Mouse (Mus musculus): ENCODE measurements around the gene Tnip1. TPM values are rescaled to one million over a fixed set of nuclear protein-coding genes. Genes with fewer than 3 reads are reported as not detected.

Tnip1 gene
- total and polyA plus RNA-seq, 3 experiments = 36.1 to 137 (median 67.8) TPM

GRCm38 (mm10) chr11:54976351-54976750, 13.6 kb upstream of the Tnip1 start:
- no peak overlapping the region for H3K4me2 ChIP-seq (ENCODE audit: insufficient read depth, low read depth, poor library complexity, severe bottlenecking)
- no peak for DNase-seq (ENCODE audit: extremely low read depth)
- in situ Hi-C loops (cut with MboI; ENCODE audit: low pct_ligation_motif_present, low pct_unique_long_range_greater_than_20kb, low sequenced_read_pairs) = no loop called here
- peaks cover 26 to 44% of the 10 kb centered on the region in 2 experiments for H3K36me3 ChIP-seq (replicated peaks in 1 of 2; ENCODE audit: control insufficient read depth in 1 of 2, insufficient read depth in 1 of 2, low read length in 1 of 2)
- TF ChIP-seq UBTF (IDR thresholded peaks at IDR 0.05; ENCODE audit: low read depth, low read length) = no peak
- no peak for TF ChIP-seq MXI1 (IDR thresholded peaks at IDR 0.05; ENCODE audit: low read depth, low read length)
- dilution Hi-C loops (cut with MboI; ENCODE audit: extremely low pct_ligation_motif_present, extremely low pct_unique_long_range_greater_than_20kb, low sequenced_read_pairs) = no loop called here
- no peak overlapping the region for H3K9ac ChIP-seq (ENCODE audit: insufficient read depth, low read depth)
- no peak overlapping the region for H3K4me3 ChIP-seq (replicated peaks in 1 of 3; ENCODE audit: low read depth in 2 of 3, low read length in 2 of 3, poor library complexity in 1 of 3)
- no peak overlapping the region for H3K27ac ChIP-seq (ENCODE audit: insufficient read depth, low read depth)
- H3K9me3 ChIP-seq (replicated peaks; ENCODE audit: low read length) = peaks cover 1% of the 10 kb centered on the region
- no peaks in the 10 kb centered on the region for H3K27me3 ChIP-seq (replicated peaks)
- peaks cover 16 to 52% of the 10 kb centered on the region in 2 experiments for H3K4me1 ChIP-seq (ENCODE audit: control insufficient read depth in 1 of 2, insufficient read depth in 2 of 2)
- no peaks in the 10 kb centered on the region for H3K79me2 ChIP-seq (replicated peaks; ENCODE audit: control insufficient read depth, extremely low read depth, insufficient read depth, poor library complexity, severe bottlenecking)

- peaks cover 23 to 38% of the 10 kb centered on the region in 2 experiments for H3K36me3 ChIP-seq (replicated peaks in 1 of 2; ENCODE audit: control insufficient read depth in 1 of 2, insufficient read depth in 1 of 2, low read length in 1 of 2)
- DNase-seq (ENCODE audit: extremely low read depth) = no peak
- no peak overlapping the region for H3K9ac ChIP-seq (ENCODE audit: insufficient read depth, low read depth)
- H3K9me3 ChIP-seq (replicated peaks; ENCODE audit: low read length) = no peaks in the 10 kb centered on the region
- H3K27ac ChIP-seq (ENCODE audit: insufficient read depth, low read depth) = no peak overlapping the region
- in situ Hi-C loops (cut with MboI; ENCODE audit: low pct_ligation_motif_present, low pct_unique_long_range_greater_than_20kb, low sequenced_read_pairs) (no loop called here), dilution Hi-C loops (cut with MboI; ENCODE audit: extremely low pct_ligation_motif_present, extremely low pct_unique_long_range_greater_than_20kb, low sequenced_read_pairs) (no loop called here)
- no peaks in the 10 kb centered on the region for H3K79me2 ChIP-seq (replicated peaks; ENCODE audit: control insufficient read depth, extremely low read depth, insufficient read depth, poor library complexity, severe bottlenecking)
- no peak overlapping the region for H3K4me2 ChIP-seq (ENCODE audit: insufficient read depth, low read depth, poor library complexity, severe bottlenecking)
- H3K27me3 ChIP-seq (replicated peaks) = no peaks in the 10 kb centered on the region
- TF ChIP-seq UBTF (IDR thresholded peaks at IDR 0.05; ENCODE audit: low read depth, low read length) (no peak), SIN3A (IDR thresholded peaks at IDR 0.05; ENCODE audit: low read length) (0 out of 2 replicates have a peak, but pooled peaks have one; percentile 15), ZKSCAN1 (IDR thresholded peaks at IDR 0.05; ENCODE audit: borderline replicate concordance, low read depth, low read length) (no peak), POLR2A (IDR thresholded peaks at IDR 0.05; ENCODE audit: low read depth, low read length) (no peak), ELF1 (IDR thresholded peaks at IDR 0.05; ENCODE audit: low read depth, low read length) (no peak), MXI1 (IDR thresholded peaks at IDR 0.05; ENCODE audit: low read depth, low read length) (no peak), MAZ (IDR thresholded peaks at IDR 0.05; ENCODE audit: low read depth, low read length) (no peak), TCF12 (IDR thresholded peaks at IDR 0.05; ENCODE audit: low read depth, low read length) (peak; percentile 49; the same call in 1 of the 2 replicates), ETS1 (conservative IDR thresholded peaks at IDR 0.05; ENCODE audit: low read depth, low read length) (0 out of 2 replicates have a peak, but pooled peaks have one; percentile 14), EP300 (IDR thresholded peaks at IDR 0.05; ENCODE audit: low read length) (peak; percentile 14; the same call in 1 of the 2 replicates), IRF4 (IDR thresholded peaks at IDR 0.05; ENCODE audit: low read depth, low read length) (no peak)
- H3K4me3 ChIP-seq (replicated peaks in 1 of 3; ENCODE audit: low read depth in 2 of 3, low read length in 2 of 3, poor library complexity in 1 of 3) = no peak overlapping the region
- H3K4me1 ChIP-seq (ENCODE audit: control insufficient read depth in 1 of 2, insufficient read depth in 2 of 2) = peaks cover 16 to 54% of the 10 kb centered on the region in 2 experiments
Observed at GRCm38 (mm10) chr11:54975756-54976155, 13.0 kb upstream of the Tnip1 start.

- DNase-seq (ENCODE audit: extremely low read depth) = no peak
- Histone ChIP-seq H3K9ac (ENCODE audit: insufficient read depth, low read depth) (no peak overlapping the region), H3K36me3 (replicated peaks in 1 of 2; ENCODE audit: control insufficient read depth in 1 of 2, insufficient read depth in 1 of 2, low read length in 1 of 2) (peaks cover 21 to 34% of the 10 kb centered on the region in 2 experiments), H3K27ac (ENCODE audit: insufficient read depth, low read depth) (no peak overlapping the region), H3K79me2 (replicated peaks; ENCODE audit: control insufficient read depth, extremely low read depth, insufficient read depth, poor library complexity, severe bottlenecking) (no peaks in the 10 kb centered on the region), H3K4me1 (ENCODE audit: control insufficient read depth in 1 of 2, insufficient read depth in 2 of 2) (peaks cover 16 to 58% of the 10 kb centered on the region in 2 experiments), H3K27me3 (replicated peaks) (no peaks in the 10 kb centered on the region), H3K4me3 (replicated peaks in 1 of 3; ENCODE audit: low read depth in 2 of 3, low read length in 2 of 3, poor library complexity in 1 of 3) (peak overlapping the region in 1 of 3 experiments; percentile 14), H3K4me2 (ENCODE audit: insufficient read depth, low read depth, poor library complexity, severe bottlenecking) (no peak overlapping the region), H3K9me3 (replicated peaks; ENCODE audit: low read length) (no peaks in the 10 kb centered on the region)
- in situ Hi-C loops (cut with MboI; ENCODE audit: low pct_ligation_motif_present, low pct_unique_long_range_greater_than_20kb, low sequenced_read_pairs) = no loop called here
- TF ChIP-seq HCFC1 (IDR thresholded peaks at IDR 0.05; ENCODE audit: low read depth, low read length) = no peak
- dilution Hi-C loops (cut with MboI; ENCODE audit: extremely low pct_ligation_motif_present, extremely low pct_unique_long_range_greater_than_20kb, low sequenced_read_pairs) = no loop called here
Observed at GRCm38 (mm10) chr11:54975340-54975739, 12.6 kb upstream of the Tnip1 start.
